Mouse (Mus musculus) ovary, postnatal 10 days (tissue): ENCODE data around the gene 5730596B20Rik.
A peak's percentile ranks its signal among the peaks of the same experiment; 100 is the strongest.

Experiments
- DNase-seq: peaks from one replicate; pipeline ENCODE4 v3.0.0; 2022; ENCODE audit warnings: low spot score

The 5730596B20Rik gene

GRCm38 (mm10) chr6:52213119-52213986 lies 36.1 kb downstream of the 5730596B20Rik start, which contains the start of the genes Hoxa3 and Gm28308:
Gene Hoxa3 (minus strand): TSS chr6:52213336.
Gene Gm28308 (minus strand): TSS chr6:52213339.
- peak; percentile 2 for DNase-seq

- DNase-seq: no peak
Observed at GRCm38 (mm10) chr6:52214271-52214670, 37.0 kb downstream of the 5730596B20Rik start.

GRCm38 (mm10) chr6:52215070-52215469 lies 37.8 kb downstream of the 5730596B20Rik start:
- no peak for DNase-seq

- no peak for DNase-seq
Observed at GRCm38 (mm10) chr6:52215771-52216535, 38.7 kb downstream of the 5730596B20Rik start.

- peak; percentile 14 for DNase-seq
Observed at GRCm38 (mm10) chr6:52216691-52217458, 39.6 kb downstream of the 5730596B20Rik start.

GRCm38 (mm10) chr6:52217459-52217768 lies 40.1 kb downstream of the 5730596B20Rik start:
- DNase-seq: peak; percentile 55

GRCm38 (mm10) chr6:52217895-52218642 lies 40.8 kb downstream of the 5730596B20Rik start:
- DNase-seq: peak; percentile 1

GRCm38 (mm10) chr6:52218643-52219215 lies 41.4 kb downstream of the 5730596B20Rik start:
- DNase-seq: no peak

- no peak for DNase-seq
Observed at GRCm38 (mm10) chr6:52219234-52219942, 42.1 kb downstream of the 5730596B20Rik start.

GRCm38 (mm10) chr6:52220003-52220864 lies 42.9 kb downstream of the 5730596B20Rik start:
- no peak for DNase-seq

GRCm38 (mm10) chr6:52220865-52221310 lies 43.6 kb downstream of the 5730596B20Rik start:
- no peak for DNase-seq

GRCm38 (mm10) chr6:52221337-52221992 lies 44.2 kb downstream of the 5730596B20Rik start, which contains the start of gene Hoxa7:
Gene Hoxa7 (minus strand): TSS chr6:52221854.
- DNase-seq: peak; percentile 94

GRCm38 (mm10) chr6:52221993-52222685 lies 44.8 kb downstream of the 5730596B20Rik start:
- no peak for DNase-seq

GRCm38 (mm10) chr6:52222729-52223128 lies 45.4 kb downstream of the 5730596B20Rik start:
- DNase-seq: no peak

GRCm38 (mm10) chr6:52223939-52224760 lies 46.9 kb downstream of the 5730596B20Rik start:
- no peak for DNase-seq

- DNase-seq: no peak
Observed at GRCm38 (mm10) chr6:52224895-52225611, 47.8 kb downstream of the 5730596B20Rik start.
